In genomic region chr7:49739448-49739847, GRCm38 (mm10) we compare ENCODE assay signal across 27 mouse cellular contexts. TPM values are rescaled to one million over a fixed set of nuclear protein-coding genes. Genes with fewer than 3 reads are reported as not detected.
A peak's percentile ranks its signal among the peaks of the same experiment; 100 is the strongest.
DNase-seq lines count a peak whose midpoint lies in the region; ATAC-seq and TF ChIP-seq lines count a peak whose summit lies in the region.
"Had no signal": no experiment of that assay in that cellular context is flagged by ENCODE, and none has a peak within 500 bp of the region (broad histone marks: within the 10 kb centered on the region; RNA-seq: fewer than 3 reads in every experiment).

No protein-coding gene starts in this region.

- H3K27me3 ChIP-seq in hindbrain, embryonic 10.5 days (ENCODE audit: insufficient read depth, poor library complexity, severe bottlenecking) = peaks cover 86% of the 10 kb centered on the region
- peaks cover 24% of the 10 kb centered on the region for H3K27me3 ChIP-seq in hindbrain, embryonic 16.5 days (replicated peaks; ENCODE audit: control insufficient read depth, insufficient read depth, low read length)
- H3K27me3 ChIP-seq in forebrain, embryonic 15.5 days = peaks cover 29% of the 10 kb centered on the region
- peaks cover 72% of the 10 kb centered on the region for H3K27me3 ChIP-seq in hindbrain, embryonic 15.5 days
- peaks cover 20% of the 10 kb centered on the region for H3K27me3 ChIP-seq in midbrain, embryonic 15.5 days (replicated peaks)
- H3K27me3 ChIP-seq in kidney, adult 2 months (replicated peaks; ENCODE audit: control insufficient read depth, insufficient read depth, low read length) = no peaks in the 10 kb centered on the region
- H3K27me3 ChIP-seq: lung, embryonic 15.5 days had no signal

- no peaks in the 10 kb centered on the region for H3K9me3 ChIP-seq in hindbrain, embryonic 10.5 days
- no peaks in the 10 kb centered on the region for H3K9me3 ChIP-seq in hindbrain, embryonic 16.5 days (ENCODE audit: control insufficient read depth, low read length)
- H3K9me3 ChIP-seq in forebrain, embryonic 15.5 days = no peaks in the 10 kb centered on the region
- H3K9me3 ChIP-seq in hindbrain, embryonic 15.5 days = no peaks in the 10 kb centered on the region
- no peaks in the 10 kb centered on the region for H3K9me3 ChIP-seq in midbrain, embryonic 15.5 days
- H3K9me3 ChIP-seq: heart, embryonic 12.5 days; limb, embryonic 10.5 days; liver, embryonic 15.5 days; lung, embryonic 15.5 days; neural tube, embryonic 15.5 days had no signal

- no peak for DNase-seq in hindbrain, embryonic 10.5 days (ENCODE audit: low spot score)
- no peak for DNase-seq in kidney, adult 2 months
- no peak for DNase-seq in layer of hippocampus, adult 2 months (ENCODE audit: low spot score in 2 of 2)
- DNase-seq: adrenal gland, adult 8-10 months; cerebellum, adult 2 months; cerebellum, postnatal 25 days; gastrocnemius, postnatal 25 days; heart, adult 18-20 months; heart, postnatal 10 days; kidney, adult 11 months; liver; lung, postnatal 36 days; right cerebral cortex, adult 18-20 months; right cerebral cortex, postnatal 4 days; thymus, postnatal 36 days had no signal

- no peak for TF ChIP-seq POLR2A in kidney, adult 2 months (IDR thresholded peaks at IDR 0.05; ENCODE audit: low read depth, low read length)

- no peaks in the 10 kb centered on the region for H3K36me3 ChIP-seq in hindbrain, embryonic 10.5 days
- H3K36me3 ChIP-seq in hindbrain, embryonic 16.5 days (ENCODE audit: control insufficient read depth, insufficient read depth, low read length) = no peaks in the 10 kb centered on the region
- no peaks in the 10 kb centered on the region for H3K36me3 ChIP-seq in forebrain, embryonic 15.5 days
- no peaks in the 10 kb centered on the region for H3K36me3 ChIP-seq in hindbrain, embryonic 15.5 days
- no peaks in the 10 kb centered on the region for H3K36me3 ChIP-seq in midbrain, embryonic 15.5 days (replicated peaks)
- H3K36me3 ChIP-seq in kidney, adult 2 months (ENCODE audit: control insufficient read depth, insufficient read depth, low read length) = no peaks in the 10 kb centered on the region
- H3K36me3 ChIP-seq: heart, embryonic 12.5 days; limb, embryonic 10.5 days; liver, embryonic 15.5 days; lung, embryonic 15.5 days; neural tube, embryonic 15.5 days had no signal

- no peak overlapping the region for H3K4me3 ChIP-seq in hindbrain, embryonic 10.5 days
- H3K4me3 ChIP-seq in hindbrain, embryonic 16.5 days (ENCODE audit: low read length) = no peak overlapping the region
- no peak overlapping the region for H3K4me3 ChIP-seq in forebrain, embryonic 15.5 days
- no peak overlapping the region for H3K4me3 ChIP-seq in hindbrain, embryonic 15.5 days
- H3K4me3 ChIP-seq in midbrain, embryonic 15.5 days = no peak overlapping the region
- no peak overlapping the region for H3K4me3 ChIP-seq in kidney, adult 2 months (ENCODE audit: insufficient read depth, low read depth, low read length)
- H3K4me3 ChIP-seq in layer of hippocampus, adult 2 months = no peak overlapping the region
- H3K4me3 ChIP-seq: heart, embryonic 12.5 days; limb, embryonic 10.5 days; liver, embryonic 15.5 days; lung, embryonic 15.5 days; myocyte; neural tube, embryonic 15.5 days had no signal

- ATAC-seq in hindbrain, embryonic 16.5 days = no peak; the same call in 1 of the 2 replicates
- 0 out of 2 replicates have a peak, but pooled peaks have one; percentile 19 for ATAC-seq in forebrain, embryonic 15.5 days (replicated peaks)
- 0 out of 2 replicates have a peak, but pooled peaks have one; percentile 11 for ATAC-seq in hindbrain, embryonic 15.5 days (ENCODE audit: low FRiP score, low read depth)
- peak; percentile 52; the same call in 1 of the 2 replicates for ATAC-seq in midbrain, embryonic 15.5 days (replicated peaks)
- ATAC-seq: activated CD4-positive, CD25-positive, alpha-beta regulatory T cell, adult 4 months had no signal

- H3K9ac ChIP-seq in hindbrain, embryonic 16.5 days (ENCODE audit: low read depth, low read length) = no peak overlapping the region
- H3K9ac ChIP-seq in forebrain, embryonic 15.5 days (replicated peaks) = no peak overlapping the region
- no peak overlapping the region for H3K9ac ChIP-seq in hindbrain, embryonic 15.5 days
- H3K9ac ChIP-seq in midbrain, embryonic 15.5 days = no peak overlapping the region
- H3K9ac ChIP-seq: heart, embryonic 12.5 days; liver, embryonic 15.5 days; lung, embryonic 15.5 days; neural tube, embryonic 15.5 days had no signal

- peak overlapping the region; percentile 59; the same call in 1 of the 2 replicates for H3K27ac ChIP-seq in hindbrain, embryonic 10.5 days
- no peak overlapping the region for H3K27ac ChIP-seq in hindbrain, embryonic 16.5 days (ENCODE audit: low read depth, low read length)
- H3K27ac ChIP-seq in forebrain, embryonic 15.5 days (replicated peaks) = no peak overlapping the region
- H3K27ac ChIP-seq in hindbrain, embryonic 15.5 days (replicated peaks) = no peak overlapping the region
- H3K27ac ChIP-seq in midbrain, embryonic 15.5 days = no peak overlapping the region
- H3K27ac ChIP-seq in kidney, adult 2 months (ENCODE audit: insufficient read depth, low read depth, low read length) = no peak overlapping the region
- no peak overlapping the region for H3K27ac ChIP-seq in layer of hippocampus, adult 2 months
- H3K27ac ChIP-seq: kidney, postnatal 0 days; limb, embryonic 10.5 days; liver, embryonic 15.5 days; lung, embryonic 15.5 days; neural tube, embryonic 15.5 days had no signal

- TF ChIP-seq CTCF in kidney, adult 2 months (conservative IDR thresholded peaks at IDR 0.05; ENCODE audit: insufficient read depth, insufficient read length, low read depth, low read length) = no peak
- no peak for TF ChIP-seq CTCF in layer of hippocampus, adult 2 months (conservative IDR thresholded peaks at IDR 0.05)

- H3K4me1 ChIP-seq in hindbrain, embryonic 10.5 days (replicated peaks) = peaks cover 34% of the 10 kb centered on the region
- H3K4me1 ChIP-seq in hindbrain, embryonic 16.5 days (ENCODE audit: control insufficient read depth, insufficient read depth, low read depth, low read length) = no peaks in the 10 kb centered on the region
- peaks cover 10% of the 10 kb centered on the region; the same call in 1 of the 2 replicates for H3K4me1 ChIP-seq in forebrain, embryonic 15.5 days
- peaks cover 8% of the 10 kb centered on the region; the same call in 1 of the 2 replicates for H3K4me1 ChIP-seq in hindbrain, embryonic 15.5 days (replicated peaks)
- peaks cover 16% of the 10 kb centered on the region for H3K4me1 ChIP-seq in midbrain, embryonic 15.5 days
- H3K4me1 ChIP-seq in kidney, adult 2 months (ENCODE audit: control insufficient read depth, insufficient read depth, low read length) = no peaks in the 10 kb centered on the region
- H3K4me1 ChIP-seq: liver, embryonic 15.5 days had no signal

- WGBS in hindbrain, embryonic 10.5 days = 52% methylated on average over 8 of the region's 8 CpGs
- WGBS in hindbrain, embryonic 16.5 days = 27% methylated on average over 8 of the region's 8 CpGs
- WGBS in forebrain, embryonic 15.5 days = 13% methylated on average over 8 of the region's 8 CpGs
- whole genome bisulfite sequencing in hindbrain, embryonic 15.5 days = 37% methylated on average over 8 of the region's 8 CpGs
- 24% methylated on average over 8 of the region's 8 CpGs for WGBS in midbrain, embryonic 15.5 days
- WGBS in kidney, adult 2 months = 82% methylated on average over 8 of the region's 8 CpGs

- H3K4me2 ChIP-seq in hindbrain, embryonic 16.5 days (ENCODE audit: low read length) = no peak overlapping the region
- H3K4me2 ChIP-seq in forebrain, embryonic 15.5 days (replicated peaks) = no peak overlapping the region
- H3K4me2 ChIP-seq in hindbrain, embryonic 15.5 days = no peak overlapping the region
- H3K4me2 ChIP-seq in midbrain, embryonic 15.5 days = no peak overlapping the region
- H3K4me2 ChIP-seq: heart, embryonic 12.5 days; liver, embryonic 15.5 days; lung, embryonic 15.5 days; neural tube, embryonic 15.5 days had no signal

RNA-seq across cellular contexts. Expression of gene Htatip2, which starts 19.5 kb away (rescaled TPM):
- 3.6 and 4.3 TPM in 2 replicates for polyA plus RNA-seq in hindbrain, embryonic 10.5 days (2016; fragmentation: Nextera tagmentation; extraction: Ambion mirVana)
- 4.2 and 5.2 TPM in 2 replicates for polyA plus RNA-seq in hindbrain, embryonic 16.5 days (2015; fragmentation: Nextera tagmentation; extraction: Ambion mirVana)
- 1.5 and 2.2 TPM in 2 replicates for polyA plus RNA-seq in forebrain, embryonic 15.5 days (2015; fragmentation: Nextera tagmentation; extraction: Ambion mirVana)
- polyA plus RNA-seq in hindbrain, embryonic 15.5 days (2015; fragmentation: Nextera tagmentation; extraction: Ambion mirVana) = 3.1 and 5.3 TPM in 2 replicates
- polyA plus RNA-seq in midbrain, embryonic 15.5 days (2015; fragmentation: Nextera tagmentation; extraction: Ambion mirVana) = 3.0 and 3.5 TPM in 2 replicates
- 11.4 and 16.2 TPM in 2 replicates for polyA plus RNA-seq in kidney, adult 2 months (2012; rRNA removed)
- total RNA-seq in layer of hippocampus, adult 2 months (2021) = 10 to 100 TPM; 10.9 to 12.5 TPM

RNA-seq across cellular contexts. Expression of gene Prmt3, which starts 38.7 kb away (rescaled TPM):
- polyA plus RNA-seq in hindbrain, embryonic 10.5 days (2016; fragmentation: Nextera tagmentation; extraction: Ambion mirVana) = 49.7 and 65.0 TPM in 2 replicates
- polyA plus RNA-seq in hindbrain, embryonic 16.5 days (2015; fragmentation: Nextera tagmentation; extraction: Ambion mirVana) = 44.9 and 50.0 TPM in 2 replicates
- polyA plus RNA-seq in forebrain, embryonic 15.5 days (2015; fragmentation: Nextera tagmentation; extraction: Ambion mirVana) = 52.6 and 55.3 TPM in 2 replicates
- 49.2 and 49.4 TPM in 2 replicates for polyA plus RNA-seq in hindbrain, embryonic 15.5 days (2015; fragmentation: Nextera tagmentation; extraction: Ambion mirVana)
- polyA plus RNA-seq in midbrain, embryonic 15.5 days (2015; fragmentation: Nextera tagmentation; extraction: Ambion mirVana) = 46.9 and 48.3 TPM in 2 replicates
- polyA plus RNA-seq in kidney, adult 2 months (2012; rRNA removed) = 12.1 and 14.6 TPM in 2 replicates
- 10 to 100 TPM; 33.5 to 35.0 TPM for total RNA-seq in layer of hippocampus, adult 2 months (2021)
